Mouse (Mus musculus): Measurements from ENCODE around the gene Rab38. TPM values are rescaled to one million over a fixed set of nuclear protein-coding genes. Genes with fewer than 3 reads are reported as not detected.
A peak's percentile ranks its signal among the peaks of the same experiment; 100 is the strongest.

Rab38 gene
- 1.8 and 2.3 TPM in 2 replicates for polyA plus RNA-seq (2011; ENCODE audit: insufficient read depth, insufficient read length, low read depth, missing spikeins)

DNA sequence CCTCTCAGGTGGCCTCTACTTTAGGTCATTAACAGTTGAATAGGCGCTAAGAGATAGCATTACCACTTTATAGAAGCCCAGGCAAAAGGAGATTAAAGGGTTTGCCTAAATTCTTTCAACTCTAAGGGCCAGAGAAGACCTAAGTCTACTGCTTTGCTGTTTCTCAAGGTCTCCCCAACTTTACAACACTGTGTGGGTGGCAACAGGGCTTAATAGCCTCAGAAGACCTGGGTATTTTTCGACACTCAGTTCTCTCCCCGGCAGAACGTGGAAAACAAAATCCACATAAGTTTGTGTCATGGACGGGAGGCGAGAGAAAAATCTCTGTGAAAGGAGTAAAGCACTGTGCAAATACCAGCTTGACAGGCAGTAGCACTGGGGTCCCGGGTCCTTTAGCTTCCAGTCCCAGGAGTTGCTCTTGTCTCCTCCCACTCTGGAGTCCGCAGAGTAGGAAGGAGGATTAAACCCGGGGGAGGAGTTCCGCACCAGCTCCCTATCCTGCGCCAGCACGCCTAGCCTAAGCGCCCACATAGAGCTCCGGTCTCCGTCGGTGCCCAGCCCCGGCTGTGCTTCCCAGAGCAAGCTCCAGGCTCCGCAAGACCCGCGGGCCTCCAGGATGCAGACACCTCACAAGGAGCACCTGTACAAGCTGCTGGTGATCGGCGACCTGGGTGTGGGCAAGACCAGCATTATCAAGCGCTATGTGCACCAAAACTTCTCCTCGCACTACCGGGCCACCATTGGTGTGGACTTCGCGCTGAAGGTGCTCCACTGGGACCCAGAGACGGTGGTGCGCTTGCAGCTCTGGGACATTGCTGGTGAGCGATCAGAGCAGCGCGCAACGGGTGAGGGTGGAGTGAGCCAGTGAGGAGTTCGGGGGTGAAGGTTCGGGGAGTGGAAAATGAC, at the start of gene Rab38:
Gene Rab38, plus strand, starts transcription at position 488 of the 906 bp plus-strand sequence.
- no peaks in the 10 kb centered on the region for H3K27me3 ChIP-seq (ENCODE audit: control insufficient read depth, insufficient read depth, low read length, poor library complexity, severe bottlenecking)
- peak within 1 kb of the TSS; percentile 29 for H3K9ac ChIP-seq (ENCODE audit: low read depth, poor library complexity, severe bottlenecking)
- peak within 1 kb of the TSS; percentile 65 for H3K4me3 ChIP-seq (ENCODE audit: low read depth, low read length)
- no peaks in the 10 kb centered on the region for H3K4me1 ChIP-seq (ENCODE audit: control insufficient read depth, insufficient read depth, low read length)
- no peak for TF ChIP-seq EP300 (IDR thresholded peaks at IDR 0.05; ENCODE audit: insufficient read depth, low read depth, low read length)
- TF ChIP-seq CTCF (IDR thresholded peaks at IDR 0.05; ENCODE audit: low read depth, low read length): no peak
- TF ChIP-seq POLR2A (IDR thresholded peaks at IDR 0.05; ENCODE audit: insufficient read depth, low read length): no peak
- no peaks in the 10 kb centered on the region for H3K9me3 ChIP-seq (replicated peaks; ENCODE audit: control insufficient read depth, insufficient read depth, low read length, poor library complexity, severe bottlenecking)
- no peaks in the 10 kb centered on the region for H3K36me3 ChIP-seq (ENCODE audit: control insufficient read depth, insufficient read depth, low read length, poor library complexity, severe bottlenecking)
- no peak within 1 kb of the TSS for H3K27ac ChIP-seq (ENCODE audit: insufficient read depth, low read length)

DNA sequence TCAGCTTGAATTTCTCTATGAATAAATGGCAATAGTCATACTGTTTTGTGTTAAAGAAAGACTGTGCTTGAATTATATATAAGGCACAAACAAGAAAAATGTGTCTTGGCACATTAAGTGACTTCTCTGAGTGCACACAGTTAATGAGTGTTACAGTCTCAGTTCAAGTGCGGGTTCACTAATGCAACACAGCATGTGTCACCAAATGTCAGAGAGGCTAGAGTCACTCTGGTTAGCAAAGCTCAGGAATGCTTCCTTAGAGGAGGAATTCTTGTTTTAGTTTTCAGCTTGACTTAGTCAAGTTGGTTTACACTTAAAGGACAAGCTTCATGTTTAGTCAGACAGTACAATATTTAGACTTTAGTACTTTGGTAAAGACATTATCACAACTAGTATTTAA, 35.5 kb upstream of the Rab38 start:
- Histone ChIP-seq H3K4me3 (ENCODE audit: low read depth, low read length) (no peak overlapping the region), H3K9ac (ENCODE audit: low read depth, poor library complexity, severe bottlenecking) (no peak overlapping the region), H3K27ac (ENCODE audit: insufficient read depth, low read length) (no peak overlapping the region), H3K4me1 (ENCODE audit: control insufficient read depth, insufficient read depth, low read length) (no peaks in the 10 kb centered on the region), H3K9me3 (replicated peaks; ENCODE audit: control insufficient read depth, insufficient read depth, low read length, poor library complexity, severe bottlenecking) (no peaks in the 10 kb centered on the region), H3K36me3 (ENCODE audit: control insufficient read depth, insufficient read depth, low read length, poor library complexity, severe bottlenecking) (no peaks in the 10 kb centered on the region), H3K27me3 (ENCODE audit: control insufficient read depth, insufficient read depth, low read length, poor library complexity, severe bottlenecking) (no peaks in the 10 kb centered on the region; the same call in 1 of the 2 replicates)
- TF ChIP-seq CTCF (IDR thresholded peaks at IDR 0.05; ENCODE audit: low read depth, low read length): no peak
- TF ChIP-seq EP300 (IDR thresholded peaks at IDR 0.05; ENCODE audit: insufficient read depth, low read depth, low read length): no peak
- TF ChIP-seq POLR2A (IDR thresholded peaks at IDR 0.05; ENCODE audit: insufficient read depth, low read length): no peak

DNA sequence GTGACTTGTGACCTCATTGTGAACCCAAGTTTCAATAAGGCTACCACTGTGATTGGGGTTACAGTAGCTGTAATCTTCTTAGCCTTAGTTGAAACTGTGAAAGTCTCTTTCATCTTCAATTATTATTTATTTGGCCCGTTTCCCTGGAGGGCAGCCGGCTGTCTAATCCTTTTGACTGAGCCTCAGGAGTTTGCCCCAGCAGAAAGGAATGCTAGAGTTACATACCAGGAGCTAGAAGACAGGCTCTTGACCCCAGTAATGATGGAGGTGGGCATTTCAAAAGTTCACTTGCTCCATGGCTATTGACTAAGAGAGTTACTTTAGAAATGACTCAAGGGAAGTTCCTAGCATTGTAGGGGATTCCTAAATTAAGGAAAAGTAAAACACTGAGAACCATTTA, 34.3 kb upstream of the Rab38 start:
- H3K9ac ChIP-seq (ENCODE audit: low read depth, poor library complexity, severe bottlenecking): no peak overlapping the region
- H3K27ac ChIP-seq (ENCODE audit: insufficient read depth, low read length): no peak overlapping the region

DNA sequence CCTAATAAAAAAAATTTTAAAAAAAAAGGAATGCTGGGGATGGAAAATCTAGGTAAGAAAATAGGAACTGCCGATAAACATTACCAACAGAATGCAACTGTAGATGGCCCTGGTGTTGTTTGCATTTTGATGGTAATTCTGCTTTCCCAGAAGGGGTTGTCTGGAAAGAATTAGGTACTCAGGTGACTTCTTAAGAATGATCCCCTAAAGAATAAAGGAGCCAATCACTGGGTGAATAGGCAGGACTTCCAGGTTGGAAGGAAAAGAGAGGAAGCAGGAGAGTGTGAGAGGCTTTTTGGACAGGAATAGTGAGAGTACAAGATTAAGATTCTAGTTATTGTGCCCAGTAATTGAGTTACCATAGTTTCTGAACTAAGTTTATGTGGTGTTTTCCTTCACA, 24.8 kb upstream of the Rab38 start:
- H3K9me3 ChIP-seq (replicated peaks; ENCODE audit: control insufficient read depth, insufficient read depth, low read length, poor library complexity, severe bottlenecking): no peaks in the 10 kb centered on the region; the same call in 1 of the 2 replicates
- no peak for TF ChIP-seq EP300 (IDR thresholded peaks at IDR 0.05; ENCODE audit: insufficient read depth, low read depth, low read length)
- no peak for TF ChIP-seq POLR2A (IDR thresholded peaks at IDR 0.05; ENCODE audit: insufficient read depth, low read length)
- TF ChIP-seq CTCF (IDR thresholded peaks at IDR 0.05; ENCODE audit: low read depth, low read length): no peak
- H3K36me3 ChIP-seq (ENCODE audit: control insufficient read depth, insufficient read depth, low read length, poor library complexity, severe bottlenecking): no peaks in the 10 kb centered on the region
- no peak overlapping the region for H3K4me3 ChIP-seq (ENCODE audit: low read depth, low read length)
- no peaks in the 10 kb centered on the region for H3K4me1 ChIP-seq (ENCODE audit: control insufficient read depth, insufficient read depth, low read length)
- no peaks in the 10 kb centered on the region for H3K27me3 ChIP-seq (ENCODE audit: control insufficient read depth, insufficient read depth, low read length, poor library complexity, severe bottlenecking)
- no peak overlapping the region for H3K27ac ChIP-seq (ENCODE audit: insufficient read depth, low read length)
- no peak overlapping the region for H3K9ac ChIP-seq (ENCODE audit: low read depth, poor library complexity, severe bottlenecking)

More for the DNA sequence above, 34.3 kb upstream of the Rab38 start:
- TF ChIP-seq POLR2A (IDR thresholded peaks at IDR 0.05; ENCODE audit: insufficient read depth, low read length) (no peak), EP300 (IDR thresholded peaks at IDR 0.05; ENCODE audit: insufficient read depth, low read depth, low read length) (no peak), CTCF (IDR thresholded peaks at IDR 0.05; ENCODE audit: low read depth, low read length) (no peak)
- H3K36me3 ChIP-seq (ENCODE audit: control insufficient read depth, insufficient read depth, low read length, poor library complexity, severe bottlenecking): no peaks in the 10 kb centered on the region
- H3K27me3 ChIP-seq (ENCODE audit: control insufficient read depth, insufficient read depth, low read length, poor library complexity, severe bottlenecking): no peaks in the 10 kb centered on the region; the same call in 1 of the 2 replicates
- H3K4me1 ChIP-seq (ENCODE audit: control insufficient read depth, insufficient read depth, low read length): no peaks in the 10 kb centered on the region
- H3K4me3 ChIP-seq (ENCODE audit: low read depth, low read length): no peak overlapping the region
- no peaks in the 10 kb centered on the region for H3K9me3 ChIP-seq (replicated peaks; ENCODE audit: control insufficient read depth, insufficient read depth, low read length, poor library complexity, severe bottlenecking)

DNA sequence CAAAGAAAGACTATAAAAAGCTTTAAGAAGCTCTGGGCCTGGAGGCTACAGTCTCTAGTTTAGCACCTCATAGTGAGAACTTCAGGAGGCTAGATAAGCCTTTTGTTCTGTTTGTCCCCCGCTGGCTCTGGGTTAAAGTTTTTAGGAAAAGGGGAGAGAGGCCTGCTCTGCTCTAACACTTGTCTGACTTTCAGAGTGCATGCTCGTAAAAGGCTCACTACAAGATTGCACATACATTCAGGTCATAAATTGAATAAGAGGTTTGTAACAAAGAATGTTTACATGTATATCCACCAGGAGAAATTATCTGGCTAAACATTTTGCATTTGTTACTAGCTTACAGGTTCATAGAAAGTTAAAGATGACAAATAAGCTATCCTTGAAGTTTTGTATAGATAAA, 23.6 kb upstream of the Rab38 start:
- Histone ChIP-seq H3K36me3 (ENCODE audit: control insufficient read depth, insufficient read depth, low read length, poor library complexity, severe bottlenecking) (no peaks in the 10 kb centered on the region), H3K27ac (ENCODE audit: insufficient read depth, low read length) (no peak overlapping the region), H3K27me3 (ENCODE audit: control insufficient read depth, insufficient read depth, low read length, poor library complexity, severe bottlenecking) (no peaks in the 10 kb centered on the region), H3K9ac (ENCODE audit: low read depth, poor library complexity, severe bottlenecking) (no peak overlapping the region), H3K9me3 (replicated peaks; ENCODE audit: control insufficient read depth, insufficient read depth, low read length, poor library complexity, severe bottlenecking) (peaks cover 2% of the 10 kb centered on the region; the same call in 1 of the 2 replicates), H3K4me3 (ENCODE audit: low read depth, low read length) (no peak overlapping the region), H3K4me1 (ENCODE audit: control insufficient read depth, insufficient read depth, low read length) (no peaks in the 10 kb centered on the region)
- no peak for TF ChIP-seq EP300 (IDR thresholded peaks at IDR 0.05; ENCODE audit: insufficient read depth, low read depth, low read length)
- TF ChIP-seq CTCF (IDR thresholded peaks at IDR 0.05; ENCODE audit: low read depth, low read length): no peak
- TF ChIP-seq POLR2A (IDR thresholded peaks at IDR 0.05; ENCODE audit: insufficient read depth, low read length): no peak

DNA sequence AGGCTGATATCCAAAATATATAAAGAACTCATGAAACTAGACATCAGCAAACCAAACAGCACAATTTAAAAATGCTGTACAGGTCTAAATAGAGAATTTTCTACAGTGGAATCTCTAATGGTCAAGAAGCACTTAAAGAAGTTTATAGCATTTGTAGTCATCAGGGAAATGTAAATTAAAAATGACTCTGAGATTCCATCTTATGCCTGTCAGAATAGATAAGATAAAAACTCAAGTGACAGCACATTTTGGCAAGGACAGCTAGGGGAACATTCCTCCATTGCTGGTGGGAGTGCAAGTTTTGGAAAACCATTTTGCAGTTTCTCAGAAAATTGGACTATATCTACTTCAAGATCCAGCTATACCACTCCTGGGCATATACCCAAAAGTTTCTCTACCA, 8.3 kb upstream of the Rab38 start:
- Histone ChIP-seq H3K4me1 (ENCODE audit: control insufficient read depth, insufficient read depth, low read length) (no peaks in the 10 kb centered on the region), H3K4me3 (ENCODE audit: low read depth, low read length) (no peak overlapping the region), H3K9ac (ENCODE audit: low read depth, poor library complexity, severe bottlenecking) (no peak overlapping the region), H3K9me3 (replicated peaks; ENCODE audit: control insufficient read depth, insufficient read depth, low read length, poor library complexity, severe bottlenecking) (no peaks in the 10 kb centered on the region), H3K36me3 (ENCODE audit: control insufficient read depth, insufficient read depth, low read length, poor library complexity, severe bottlenecking) (no peaks in the 10 kb centered on the region), H3K27ac (ENCODE audit: insufficient read depth, low read length) (no peak overlapping the region), H3K27me3 (ENCODE audit: control insufficient read depth, insufficient read depth, low read length, poor library complexity, severe bottlenecking) (no peaks in the 10 kb centered on the region)
- no peak for TF ChIP-seq CTCF (IDR thresholded peaks at IDR 0.05; ENCODE audit: low read depth, low read length)
- no peak for TF ChIP-seq POLR2A (IDR thresholded peaks at IDR 0.05; ENCODE audit: insufficient read depth, low read length)
- no peak for TF ChIP-seq EP300 (IDR thresholded peaks at IDR 0.05; ENCODE audit: insufficient read depth, low read depth, low read length)

Measured in ES-Bruce4 (cell line).